Comparison of ENCODE assay signal across 20 mouse cellular contexts in the genomic region with DNA sequence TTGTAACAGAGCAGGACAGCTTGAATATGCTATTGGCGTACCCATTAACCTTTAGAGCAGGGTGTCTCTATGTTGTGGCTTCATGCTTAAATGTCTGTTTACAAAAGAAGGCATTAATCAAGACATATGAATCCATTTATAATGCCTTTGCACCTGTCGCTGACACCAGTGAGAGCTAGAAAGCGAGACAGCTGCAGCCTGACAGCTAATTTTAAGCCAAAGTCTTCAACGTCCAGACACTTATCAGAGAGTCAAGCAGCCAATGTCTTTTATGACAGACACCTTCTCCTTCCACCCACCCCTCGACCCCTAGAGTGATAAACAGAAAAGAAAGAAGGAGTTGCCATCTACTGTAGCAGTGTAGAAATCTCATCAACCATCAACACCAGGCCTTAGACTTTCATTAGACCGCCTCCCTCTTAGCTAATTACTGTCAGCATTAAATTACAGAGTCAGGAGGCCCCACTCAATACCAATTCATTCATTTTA.
DNase-seq lines count a peak whose midpoint lies in the region; ATAC-seq and TF ChIP-seq lines count a peak whose summit lies in the region.
"Had no signal": no experiment of that assay in that cellular context is flagged by ENCODE, and none has a peak within 500 bp of the region (broad histone marks: within the 10 kb centered on the region; RNA-seq: fewer than 3 reads in every experiment).

No protein-coding gene starts in this region.

- no peaks in the 10 kb centered on the region for H3K36me3 ChIP-seq in forebrain, embryonic 13.5 days (ENCODE audit: poor library complexity, severe bottlenecking)
- H3K36me3 ChIP-seq in forebrain, embryonic 11.5 days (ENCODE audit: control insufficient read depth, insufficient read depth, low read length) = no peaks in the 10 kb centered on the region
- H3K36me3 ChIP-seq in forebrain, embryonic 14.5 days (ENCODE audit: control insufficient read depth, insufficient read depth, low read length) = no peaks in the 10 kb centered on the region
- H3K36me3 ChIP-seq in hindbrain, embryonic 14.5 days (replicated peaks; ENCODE audit: control insufficient read depth, insufficient read depth) = no peaks in the 10 kb centered on the region
- no peaks in the 10 kb centered on the region for H3K36me3 ChIP-seq in midbrain, postnatal 0 days (ENCODE audit: insufficient read depth, low read length)
- no peaks in the 10 kb centered on the region for H3K36me3 ChIP-seq in liver, embryonic 12.5 days
- H3K36me3 ChIP-seq: intestine, embryonic 15.5 days; kidney, embryonic 15.5 days had no signal

- no peak overlapping the region for H3K9ac ChIP-seq in forebrain, embryonic 13.5 days
- no peak overlapping the region for H3K9ac ChIP-seq in forebrain, embryonic 11.5 days (ENCODE audit: low read length)
- H3K9ac ChIP-seq in forebrain, embryonic 14.5 days (ENCODE audit: low read length) = no peak overlapping the region
- no peak overlapping the region for H3K9ac ChIP-seq in hindbrain, embryonic 14.5 days
- H3K9ac ChIP-seq in midbrain, postnatal 0 days (replicated peaks; ENCODE audit: low read length, poor library complexity, severe bottlenecking) = no peak overlapping the region
- H3K9ac ChIP-seq in liver, embryonic 12.5 days = no peak overlapping the region
- H3K9ac ChIP-seq: intestine, embryonic 15.5 days; kidney, embryonic 15.5 days had no signal

- H3K4me1 ChIP-seq in forebrain, embryonic 13.5 days = peaks cover 14% of the 10 kb centered on the region
- H3K4me1 ChIP-seq in forebrain, embryonic 11.5 days (replicated peaks; ENCODE audit: control insufficient read depth, insufficient read depth, low read length) = no peaks in the 10 kb centered on the region
- H3K4me1 ChIP-seq in forebrain, embryonic 14.5 days (ENCODE audit: control insufficient read depth, insufficient read depth, low read length) = peaks cover 9% of the 10 kb centered on the region; the same call in 1 of the 2 replicates
- peaks cover 6% of the 10 kb centered on the region; the same call in 1 of the 2 replicates for H3K4me1 ChIP-seq in hindbrain, embryonic 14.5 days (replicated peaks; ENCODE audit: control insufficient read depth, insufficient read depth, low read length)
- H3K4me1 ChIP-seq in midbrain, postnatal 0 days (ENCODE audit: insufficient read depth, low read length) = no peaks in the 10 kb centered on the region
- no peaks in the 10 kb centered on the region for H3K4me1 ChIP-seq in liver, embryonic 12.5 days
- H3K4me1 ChIP-seq: intestine, embryonic 15.5 days; kidney, embryonic 15.5 days had no signal

- TF ChIP-seq CTCF in midbrain, postnatal 0 days (IDR thresholded peaks at IDR 0.05) = no peak

- peak; percentile 69 for ATAC-seq in forebrain, embryonic 13.5 days
- no peak; the same call in 1 of the 2 replicates for ATAC-seq in forebrain, embryonic 11.5 days (replicated peaks; ENCODE audit: low FRiP score)
- ATAC-seq in forebrain, embryonic 14.5 days = peak; percentile 69
- ATAC-seq in hindbrain, embryonic 14.5 days (ENCODE audit: low FRiP score) = peak; percentile 46; the same call in 1 of the 2 replicates
- no peak for ATAC-seq in midbrain, postnatal 0 days (ENCODE audit: low FRiP score)
- ATAC-seq in liver, embryonic 12.5 days = no peak
- ATAC-seq: activated CD4-positive, CD25-positive, alpha-beta regulatory T cell, adult 4 months; intestine, embryonic 15.5 days had no signal

- H3K27ac ChIP-seq in forebrain, embryonic 13.5 days = no peak overlapping the region
- no peak overlapping the region for H3K27ac ChIP-seq in forebrain, embryonic 11.5 days (ENCODE audit: low read depth, low read length)
- no peak overlapping the region for H3K27ac ChIP-seq in forebrain, embryonic 14.5 days (ENCODE audit: low read depth, low read length)
- H3K27ac ChIP-seq in hindbrain, embryonic 14.5 days = no peak overlapping the region
- no peak overlapping the region for H3K27ac ChIP-seq in midbrain, postnatal 0 days (ENCODE audit: low read depth, low read length)
- no peak overlapping the region for H3K27ac ChIP-seq in liver, embryonic 12.5 days
- H3K27ac ChIP-seq: intestine, embryonic 15.5 days; kidney, embryonic 15.5 days had no signal

- 28% methylated on average over 6 of the region's 6 CpGs for WGBS in forebrain, embryonic 13.5 days
- 37% methylated on average over 6 of the region's 6 CpGs for WGBS in forebrain, embryonic 11.5 days
- 25% methylated on average over 6 of the region's 6 CpGs for WGBS in forebrain, embryonic 14.5 days
- 27% methylated on average over 6 of the region's 6 CpGs for WGBS in hindbrain, embryonic 14.5 days
- WGBS in midbrain, postnatal 0 days = 45% methylated on average over 6 of the region's 6 CpGs
- WGBS in liver, embryonic 12.5 days (ENCODE audit: insufficient replicate concordance) = 55% methylated on average over 6 of the region's 6 CpGs

- no peak overlapping the region for H3K4me3 ChIP-seq in forebrain, embryonic 13.5 days
- no peak overlapping the region for H3K4me3 ChIP-seq in forebrain, embryonic 11.5 days (ENCODE audit: low read depth, low read length)
- no peak overlapping the region for H3K4me3 ChIP-seq in forebrain, embryonic 14.5 days (ENCODE audit: low read depth, low read length)
- H3K4me3 ChIP-seq in hindbrain, embryonic 14.5 days (replicated peaks; ENCODE audit: low read length) = no peak overlapping the region
- no peak overlapping the region for H3K4me3 ChIP-seq in midbrain, postnatal 0 days (ENCODE audit: low read depth, low read length)
- H3K4me3 ChIP-seq in liver, embryonic 12.5 days = no peak overlapping the region
- H3K4me3 ChIP-seq: erythroblast, embryonic 14.5 days; intestine, embryonic 15.5 days; kidney, embryonic 15.5 days had no signal

- 0 out of 2 replicates have a peak, but pooled peaks cover 5% of the 10 kb centered on the region for H3K27me3 ChIP-seq in forebrain, embryonic 13.5 days
- no peaks in the 10 kb centered on the region; the same call in 1 of the 2 replicates for H3K27me3 ChIP-seq in forebrain, embryonic 11.5 days (ENCODE audit: control insufficient read depth, insufficient read depth, low read length)
- no peaks in the 10 kb centered on the region for H3K27me3 ChIP-seq in forebrain, embryonic 14.5 days (replicated peaks; ENCODE audit: control insufficient read depth, insufficient read depth, low read length)
- no peaks in the 10 kb centered on the region for H3K27me3 ChIP-seq in hindbrain, embryonic 14.5 days (ENCODE audit: control insufficient read depth, insufficient read depth, low read length)
- H3K27me3 ChIP-seq in midbrain, postnatal 0 days (ENCODE audit: insufficient read depth, low read length) = no peaks in the 10 kb centered on the region
- H3K27me3 ChIP-seq in liver, embryonic 12.5 days (replicated peaks) = no peaks in the 10 kb centered on the region
- H3K27me3 ChIP-seq: intestine, embryonic 15.5 days; kidney, embryonic 15.5 days had no signal

- H3K4me2 ChIP-seq in forebrain, embryonic 13.5 days = no peak overlapping the region
- no peak overlapping the region for H3K4me2 ChIP-seq in forebrain, embryonic 11.5 days (ENCODE audit: low read depth, low read length, severe bottlenecking)
- no peak overlapping the region for H3K4me2 ChIP-seq in forebrain, embryonic 14.5 days (ENCODE audit: low read length)
- no peak overlapping the region for H3K4me2 ChIP-seq in hindbrain, embryonic 14.5 days (replicated peaks)
- H3K4me2 ChIP-seq in midbrain, postnatal 0 days (ENCODE audit: low read depth, low read length, poor library complexity, severe bottlenecking) = no peak overlapping the region
- H3K4me2 ChIP-seq in liver, embryonic 12.5 days = no peak overlapping the region
- H3K4me2 ChIP-seq: heart, embryonic 11.5 days; intestine, embryonic 15.5 days; kidney, embryonic 15.5 days had no signal

- no peak for DNase-seq in forebrain, embryonic 11.5 days (ENCODE audit: low spot score)
- peak; percentile 55 for DNase-seq in forebrain, embryonic 14.5 days (ENCODE audit: low spot score)
- peak; percentile 51 for DNase-seq in hindbrain, embryonic 14.5 days (ENCODE audit: low spot score)
- peak; percentile 38 for DNase-seq in midbrain, postnatal 0 days (ENCODE audit: low spot score)
- no peak for DNase-seq in T-cell, adult 2 months (ENCODE audit: low spot score)
- DNase-seq in urinary bladder, postnatal 10 days (ENCODE audit: low spot score) = no peak
- DNase-seq: adrenal gland, postnatal 36 days; cerebellum, adult 9-10 months; gastrocnemius, postnatal 36 days; lung, adult 2 months; lung, postnatal 4 days; right cerebral cortex, adult 18-20 months; thymus, adult 2 months had no signal

- H3K9me3 ChIP-seq in forebrain, embryonic 13.5 days (replicated peaks) = no peaks in the 10 kb centered on the region
- H3K9me3 ChIP-seq in forebrain, embryonic 11.5 days (ENCODE audit: control insufficient read depth, low read length) = no peaks in the 10 kb centered on the region
- H3K9me3 ChIP-seq in forebrain, embryonic 14.5 days (replicated peaks; ENCODE audit: control insufficient read depth, low read length) = no peaks in the 10 kb centered on the region
- H3K9me3 ChIP-seq in hindbrain, embryonic 14.5 days (ENCODE audit: control insufficient read depth, low read length) = no peaks in the 10 kb centered on the region
- H3K9me3 ChIP-seq in midbrain, postnatal 0 days (ENCODE audit: low read length) = no peaks in the 10 kb centered on the region
- H3K9me3 ChIP-seq in liver, embryonic 12.5 days (replicated peaks) = no peaks in the 10 kb centered on the region
- H3K9me3 ChIP-seq: intestine, embryonic 15.5 days; kidney, embryonic 15.5 days had no signal

Comparison
In these comparisons a context has a peak if more than half of its experiments do, and no peak if none do; other contexts are left out.
1. ATAC-seq: peak in forebrain, embryonic 13.5 days (single experiment), forebrain, embryonic 14.5 days (single experiment) and hindbrain, embryonic 14.5 days (single experiment); none in forebrain, embryonic 11.5 days (single experiment), midbrain, postnatal 0 days (single experiment) and liver, embryonic 12.5 days (single experiment).
2. DNase-seq: peak in forebrain, embryonic 14.5 days (single experiment), hindbrain, embryonic 14.5 days (single experiment) and midbrain, postnatal 0 days (single experiment); none in forebrain, embryonic 11.5 days (single experiment), T-cell, adult 2 months (single experiment) and urinary bladder, postnatal 10 days (single experiment).